Mouse (Mus musculus): ENCODE measurements around the gene Msx1.

The Msx1 gene

DNA sequence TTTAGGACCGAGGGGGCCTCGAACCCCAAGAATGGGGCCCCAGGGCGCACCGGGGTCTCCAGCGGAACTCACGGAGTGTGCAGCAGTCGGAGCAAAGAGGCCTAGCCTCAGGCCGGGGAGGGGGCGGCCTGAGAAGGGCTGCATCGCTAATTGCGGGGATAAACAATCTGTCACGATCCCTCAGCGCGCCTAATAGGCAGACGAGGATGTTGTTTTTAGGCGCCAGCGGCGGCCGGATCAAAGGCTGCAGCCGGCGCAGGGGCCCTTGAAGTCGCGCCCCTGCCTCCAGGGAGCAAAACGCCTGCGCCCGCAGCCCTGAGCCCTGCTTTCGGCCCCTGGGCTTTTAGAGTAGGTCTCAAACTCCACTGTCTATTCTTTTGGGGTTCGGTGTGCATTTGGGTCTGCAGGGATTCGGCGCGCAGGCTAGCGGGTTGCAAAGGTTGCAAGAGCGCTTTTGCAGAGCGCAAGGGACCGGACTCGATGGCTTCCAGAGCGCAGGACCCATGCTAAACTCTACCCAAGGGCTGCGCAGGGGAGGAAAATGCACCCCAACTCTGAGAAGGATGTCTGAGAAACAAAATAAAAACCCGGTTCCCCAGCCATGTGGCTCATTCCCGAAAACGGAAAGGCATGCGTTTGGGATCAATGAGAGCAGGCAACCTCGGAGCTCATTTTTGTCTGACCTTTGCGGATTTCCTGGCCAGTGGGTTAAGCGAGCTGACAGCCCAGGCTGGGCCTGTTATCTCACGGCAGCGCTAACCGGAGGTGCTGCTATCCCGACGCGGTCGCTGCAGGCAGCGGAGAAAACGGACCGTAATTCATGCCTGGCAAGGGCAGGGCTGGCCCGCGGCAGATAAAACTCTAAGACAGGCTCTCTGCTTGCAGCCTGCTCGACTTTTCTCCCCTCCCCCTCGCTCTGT lies 2.6 kb upstream of the Msx1 start:
- in situ Hi-C loops (cut with MboI; ENCODE audit: low sequenced_read_pairs) = no loop called here

DNA sequence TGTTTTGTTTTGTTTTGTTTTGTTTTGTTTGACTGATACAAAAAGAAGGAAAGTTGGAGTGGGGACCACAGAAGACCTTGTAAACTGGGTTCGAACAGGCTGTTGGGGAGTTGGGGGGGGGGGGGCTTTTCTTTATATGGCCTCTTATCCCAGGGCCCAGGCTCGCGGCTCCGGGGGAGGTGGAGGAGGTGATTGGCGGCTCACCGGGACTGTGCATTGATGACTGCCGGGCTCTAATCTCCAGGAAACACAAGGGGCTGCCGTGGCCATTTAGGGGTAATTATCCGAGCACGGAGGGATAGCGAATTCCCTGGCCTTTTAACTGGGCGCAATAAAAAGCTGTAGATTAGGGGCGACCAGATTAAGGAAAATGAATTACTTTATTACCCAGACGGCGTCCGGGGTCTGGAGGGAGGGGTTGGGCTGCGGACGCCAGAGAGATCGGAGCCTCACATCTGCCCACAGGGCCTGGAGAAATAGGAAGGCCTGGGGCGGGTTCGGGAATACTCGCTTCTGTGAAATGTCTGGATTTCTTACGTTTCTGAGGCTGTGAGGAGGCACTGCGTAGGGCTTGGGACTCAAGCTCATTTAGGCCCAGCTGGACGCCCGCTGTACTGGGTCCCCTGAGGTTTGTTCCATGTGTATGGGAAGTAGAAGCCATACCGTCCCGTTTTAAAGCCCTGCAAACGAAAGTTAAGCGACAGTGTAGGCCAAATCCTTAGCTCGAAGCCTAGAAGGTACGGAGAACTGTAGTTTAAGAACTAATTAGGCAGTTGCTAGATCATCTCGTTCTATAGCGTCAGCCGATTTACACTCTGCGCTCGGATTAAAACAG lies 1.4 kb upstream of the Msx1 start:
- in situ Hi-C loops (cut with MboI; ENCODE audit: low sequenced_read_pairs) = no loop called here

DNA sequence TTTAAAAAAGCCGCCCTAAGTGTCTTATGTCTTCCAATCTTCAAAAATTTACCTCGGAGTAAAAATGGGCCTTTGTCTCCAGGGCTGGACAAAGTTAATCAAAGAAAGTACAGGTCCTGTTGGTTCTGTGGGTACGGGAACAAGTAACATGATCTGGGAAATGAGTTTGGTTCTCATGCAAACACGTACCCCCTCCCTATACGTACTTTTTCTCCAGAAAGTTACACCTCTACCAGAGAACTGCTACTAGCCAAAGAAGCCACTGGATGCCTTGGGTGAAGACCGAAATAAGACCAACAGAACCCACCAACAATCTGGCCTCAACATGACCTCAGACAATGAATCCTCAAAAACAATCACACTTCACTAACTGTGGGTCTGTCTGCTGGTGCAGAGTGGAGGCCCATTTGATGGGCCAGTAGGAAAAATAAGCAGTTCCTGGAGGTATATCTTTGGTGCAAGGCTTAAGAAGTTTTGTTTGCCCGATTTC lies 773 bp upstream of the Msx1 start:
- in situ Hi-C loops (cut with MboI; ENCODE audit: low sequenced_read_pairs) = no loop called here

DNA sequence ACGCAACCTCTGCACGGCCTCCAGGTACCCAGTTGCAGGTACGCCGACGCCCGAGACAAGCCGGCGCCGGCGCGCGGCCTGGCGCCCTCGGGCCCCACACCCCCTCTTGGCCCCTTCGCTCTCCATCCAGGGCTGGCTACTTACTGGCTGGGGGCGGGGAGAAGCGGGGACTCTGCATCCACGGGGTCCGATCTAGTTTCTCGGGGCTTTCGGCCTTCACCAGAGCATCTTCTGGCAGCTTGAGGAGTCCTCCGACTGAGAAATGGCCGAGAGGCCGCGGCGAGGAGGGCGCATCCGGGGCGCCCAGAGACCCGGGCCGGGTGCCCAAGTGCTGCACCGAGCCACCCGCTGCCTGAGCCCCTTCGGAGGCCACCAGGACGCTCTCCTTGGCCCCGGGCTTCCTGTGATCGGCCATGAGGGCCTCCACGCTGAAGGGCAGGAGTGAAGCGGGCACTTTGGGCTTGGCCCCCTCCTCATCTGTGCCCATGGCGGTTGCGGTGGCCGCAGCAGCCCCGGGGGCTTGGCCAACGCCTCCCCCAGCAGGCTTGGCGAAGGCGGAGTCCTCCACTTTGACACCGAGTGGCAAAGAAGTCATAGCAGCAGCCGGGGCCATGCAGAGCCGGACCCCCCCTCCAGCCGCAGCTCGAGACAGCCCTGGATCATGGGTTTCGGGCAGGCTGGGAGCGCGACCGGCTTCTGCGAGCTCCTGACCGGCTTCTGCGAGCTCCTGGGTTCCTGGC lies 492 bp downstream of the Msx1 start:
- in situ Hi-C loops (cut with MboI; ENCODE audit: low sequenced_read_pairs) = no loop called here

DNA sequence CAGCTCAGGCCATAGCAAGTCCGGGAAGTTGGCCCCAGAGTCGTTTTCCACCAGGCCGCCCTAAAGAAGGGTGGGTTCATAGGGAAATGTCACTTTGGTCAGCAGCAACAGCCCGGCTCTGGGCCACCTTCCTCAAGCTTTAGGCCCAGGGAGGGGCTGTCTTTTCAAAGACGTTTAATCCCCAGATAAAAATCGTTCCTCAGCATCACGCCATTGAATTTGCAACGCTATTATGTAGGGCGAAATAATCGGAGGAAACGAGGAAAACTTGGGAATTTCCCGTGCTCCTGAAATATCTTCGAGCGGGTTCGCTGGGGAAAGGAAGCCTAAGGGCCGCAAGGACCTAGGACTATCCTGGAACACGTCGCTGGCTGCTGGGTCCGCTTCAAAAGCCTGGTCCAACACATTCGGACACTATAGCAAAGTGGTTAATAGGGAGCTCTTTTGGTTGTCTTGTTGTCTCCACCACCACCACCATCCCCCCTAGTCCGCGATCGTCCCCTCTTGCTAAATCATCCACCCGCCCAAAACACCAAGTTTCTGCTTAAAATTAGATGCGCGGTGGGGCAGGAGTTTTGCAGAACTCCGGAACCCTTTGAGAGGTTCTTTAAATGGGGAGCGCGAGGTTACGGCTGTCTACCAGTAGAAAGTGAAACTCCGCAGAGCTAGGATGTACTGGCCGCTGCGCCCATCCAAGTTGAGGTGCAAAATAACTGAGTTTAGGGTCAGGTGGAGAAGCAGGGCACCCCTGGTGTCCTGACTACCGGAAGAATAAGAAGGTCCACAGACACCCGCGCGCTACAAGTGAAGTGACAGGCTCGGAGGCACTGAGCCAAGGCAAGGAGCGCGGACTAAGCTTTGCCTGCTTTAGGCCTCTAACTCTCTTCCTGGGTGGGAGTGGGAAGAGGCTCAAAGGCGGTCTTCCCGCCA lies 1.3 kb downstream of the Msx1 start:
- in situ Hi-C loops (cut with MboI; ENCODE audit: low sequenced_read_pairs) = no loop called here

DNA sequence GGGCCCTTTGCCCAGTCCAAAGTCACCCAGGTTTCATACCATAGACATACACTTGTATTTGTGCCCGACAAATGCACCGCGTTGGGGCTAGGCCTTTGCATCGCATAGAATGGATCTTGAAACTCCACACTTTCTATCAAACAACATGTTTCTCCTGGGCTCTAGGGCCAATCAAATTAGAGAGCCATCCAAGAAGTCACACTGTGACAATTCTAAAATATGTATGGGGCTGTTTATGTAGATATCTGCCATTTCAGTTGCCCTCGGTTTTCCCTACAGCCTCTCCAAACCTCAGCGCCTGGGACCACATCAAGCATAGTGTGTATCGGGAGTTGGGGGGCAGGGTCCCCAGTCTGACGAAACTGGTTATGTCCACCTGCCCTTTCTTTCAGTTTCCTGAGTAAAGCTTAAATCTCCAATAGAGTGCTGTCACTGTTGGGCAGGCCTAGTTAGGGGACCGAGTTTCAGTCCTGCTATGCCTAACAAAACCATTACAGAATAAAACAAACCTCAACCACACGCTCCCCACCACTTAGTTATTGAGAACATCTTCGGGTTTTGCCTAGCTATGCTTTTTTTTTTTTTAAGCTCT lies 2.2 kb downstream of the Msx1 start:
- in situ Hi-C loops (cut with MboI; ENCODE audit: low sequenced_read_pairs) = no loop called here

DNA sequence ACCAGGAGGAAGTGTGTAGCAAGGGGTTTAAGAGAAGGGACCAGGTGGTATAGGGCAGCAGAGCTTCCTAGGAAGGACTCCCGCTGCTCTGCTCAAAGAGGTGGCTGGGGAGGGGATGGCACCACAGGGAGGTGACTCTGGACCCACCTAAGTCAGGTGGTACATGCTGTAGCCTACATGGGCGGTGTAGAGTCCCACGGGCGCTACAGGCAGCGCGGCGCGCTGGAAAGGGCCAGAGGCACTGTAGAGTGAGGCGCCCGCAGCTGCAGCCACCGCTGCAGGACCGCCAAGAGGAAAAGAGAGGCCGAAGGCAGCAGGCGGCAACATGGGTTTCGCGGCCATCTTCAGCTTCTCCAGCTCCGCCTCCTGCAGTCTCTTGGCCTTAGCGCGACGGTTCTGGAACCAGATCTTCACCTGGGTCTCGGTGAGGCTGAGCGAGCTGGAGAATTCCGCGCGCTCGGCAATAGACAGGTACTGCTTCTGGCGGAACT lies 3.2 kb downstream of the Msx1 start:
- in situ Hi-C loops (cut with MboI; ENCODE audit: low sequenced_read_pairs) = no loop called here

DNA sequence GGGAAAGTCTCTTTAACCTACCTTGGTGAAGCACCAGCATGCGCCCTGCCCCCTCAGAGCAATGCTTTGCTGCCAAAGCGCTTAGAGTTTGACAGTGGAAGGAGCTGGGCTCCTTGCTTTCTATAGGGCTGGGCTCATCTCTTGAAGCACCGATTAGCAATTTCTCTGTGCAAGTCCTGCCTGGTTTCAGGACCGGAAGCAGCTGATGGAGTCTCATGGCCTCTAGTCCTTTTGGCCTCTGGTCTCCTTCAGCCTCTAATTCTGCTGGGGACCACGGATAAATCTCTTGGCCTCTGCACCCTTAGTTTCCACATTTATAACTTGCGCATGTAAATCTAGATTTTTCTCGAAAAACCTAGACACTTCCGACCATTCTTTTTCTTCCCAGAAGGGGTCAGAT lies 3.7 kb downstream of the Msx1 start:
- in situ Hi-C loops (cut with MboI; ENCODE audit: low sequenced_read_pairs) = no loop called here

DNA sequence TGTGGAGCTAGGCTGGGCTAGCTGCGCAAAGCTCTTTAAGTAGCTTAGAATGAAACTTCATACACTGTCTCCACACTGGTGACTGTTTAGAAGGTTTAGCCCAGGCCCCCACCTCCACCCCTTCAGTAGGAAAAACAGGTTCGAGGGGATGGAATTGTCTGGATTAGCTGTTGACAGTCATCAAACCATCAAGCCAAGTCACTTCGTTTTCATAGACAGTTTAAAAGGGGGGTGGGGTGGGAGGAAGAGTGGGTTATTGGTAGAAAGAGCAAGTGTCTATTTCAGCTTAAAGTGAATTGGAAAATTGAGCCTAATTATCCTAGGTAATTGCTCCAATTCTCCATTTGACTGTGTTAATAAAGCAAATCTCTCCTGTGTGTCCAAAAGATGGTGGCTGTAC lies 4.4 kb downstream of the Msx1 start:
- in situ Hi-C loops (cut with MboI; ENCODE audit: low sequenced_read_pairs) = no loop called here

DNA sequence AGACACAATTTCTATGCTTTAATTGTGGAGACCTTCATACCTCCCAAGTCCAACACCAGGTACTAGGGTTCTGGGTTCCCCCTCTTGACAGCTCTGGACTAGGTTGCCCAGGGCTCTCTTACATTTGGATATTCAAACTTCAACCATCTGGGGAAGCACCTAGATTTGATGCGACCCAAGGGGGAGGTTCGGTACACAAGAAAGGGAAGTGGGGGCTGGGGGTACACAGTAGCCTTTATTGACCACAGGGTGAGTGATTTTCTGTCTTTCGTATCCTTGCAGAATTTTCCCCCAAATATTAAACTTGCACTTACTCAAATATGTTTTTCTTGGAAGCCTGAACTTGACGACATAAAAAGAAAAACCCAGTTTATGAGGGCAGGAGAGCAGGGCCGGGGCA lies 4.8 kb downstream of the Msx1 start:
- in situ Hi-C loops (cut with MboI; ENCODE audit: low sequenced_read_pairs) = no loop called here

DNA sequence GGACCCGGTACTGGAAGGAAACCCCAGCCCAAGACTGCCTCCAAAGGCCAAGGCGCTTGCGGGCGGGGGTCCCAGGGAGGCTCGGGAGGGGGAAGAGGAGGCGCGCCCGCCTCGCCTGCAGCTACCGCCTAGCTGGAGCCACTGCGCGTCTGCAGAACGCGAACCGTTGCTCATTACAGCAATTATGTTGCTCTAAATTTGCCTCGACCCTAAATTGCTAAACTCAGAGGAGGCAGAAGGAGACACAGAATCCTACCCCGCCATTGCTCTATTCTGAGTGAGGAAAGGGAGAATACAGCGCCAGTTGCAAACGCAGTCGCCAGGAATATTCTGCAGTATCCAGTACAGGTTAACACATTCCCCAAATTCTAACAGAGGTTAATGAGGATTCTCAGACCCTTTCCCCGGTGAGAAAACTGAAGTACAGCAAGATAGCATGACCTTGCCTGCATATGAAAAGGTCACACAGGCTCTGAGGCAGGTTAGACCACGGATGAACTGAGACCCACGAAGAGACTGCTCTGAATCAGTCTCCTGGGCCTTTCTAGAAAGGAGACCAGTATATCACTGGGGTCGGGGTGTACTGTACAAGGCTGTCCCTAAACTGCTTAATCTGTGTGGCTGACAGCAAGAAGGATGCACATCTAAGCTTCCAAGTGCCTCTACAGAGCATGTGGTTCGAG lies 5.7 kb downstream of the Msx1 start:
- in situ Hi-C loops (cut with MboI; ENCODE audit: low sequenced_read_pairs) = no loop called here

DNA sequence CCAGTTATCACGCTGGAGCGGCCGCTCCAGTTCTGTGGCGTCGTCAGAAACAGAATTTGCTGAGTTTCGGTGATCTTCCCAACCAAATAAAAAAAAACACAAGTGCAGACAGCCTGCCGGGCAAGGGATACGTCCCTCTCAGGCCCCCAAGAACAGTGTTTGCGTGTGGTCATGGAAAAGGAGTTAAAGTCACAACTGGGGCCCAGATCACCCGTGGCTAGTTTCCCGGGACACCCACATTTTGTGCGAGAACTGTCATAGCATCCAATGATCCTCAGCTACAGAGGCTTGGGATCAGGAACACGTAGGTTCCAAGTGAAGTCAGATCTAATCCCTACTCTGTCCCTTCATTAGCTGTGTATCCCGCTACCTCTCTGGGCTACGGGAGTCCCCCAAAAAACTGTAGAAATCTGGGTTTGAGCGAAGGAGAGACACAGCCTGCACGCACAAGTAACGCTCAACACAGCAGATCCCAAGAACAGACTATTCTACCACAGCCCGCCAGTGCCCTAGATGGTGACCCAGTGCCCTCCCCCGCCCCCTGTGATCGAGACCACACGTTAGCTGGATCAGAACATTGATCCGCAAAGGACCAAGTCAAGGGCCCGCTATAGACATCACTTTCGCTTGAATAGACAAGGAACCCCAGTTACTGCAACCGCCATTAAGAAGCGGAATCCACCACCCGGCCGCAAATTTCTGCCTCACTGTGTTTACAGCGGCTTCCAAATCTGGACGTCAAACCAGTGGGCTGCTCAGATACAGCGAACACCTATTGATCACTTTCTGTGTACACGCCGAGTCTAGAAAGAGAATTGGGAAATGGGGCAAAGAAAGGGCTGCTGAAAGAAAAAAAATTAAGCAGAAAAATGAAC lies 6.5 kb downstream of the Msx1 start:
- in situ Hi-C loops (cut with MboI; ENCODE audit: low sequenced_read_pairs) = no loop called here

DNA sequence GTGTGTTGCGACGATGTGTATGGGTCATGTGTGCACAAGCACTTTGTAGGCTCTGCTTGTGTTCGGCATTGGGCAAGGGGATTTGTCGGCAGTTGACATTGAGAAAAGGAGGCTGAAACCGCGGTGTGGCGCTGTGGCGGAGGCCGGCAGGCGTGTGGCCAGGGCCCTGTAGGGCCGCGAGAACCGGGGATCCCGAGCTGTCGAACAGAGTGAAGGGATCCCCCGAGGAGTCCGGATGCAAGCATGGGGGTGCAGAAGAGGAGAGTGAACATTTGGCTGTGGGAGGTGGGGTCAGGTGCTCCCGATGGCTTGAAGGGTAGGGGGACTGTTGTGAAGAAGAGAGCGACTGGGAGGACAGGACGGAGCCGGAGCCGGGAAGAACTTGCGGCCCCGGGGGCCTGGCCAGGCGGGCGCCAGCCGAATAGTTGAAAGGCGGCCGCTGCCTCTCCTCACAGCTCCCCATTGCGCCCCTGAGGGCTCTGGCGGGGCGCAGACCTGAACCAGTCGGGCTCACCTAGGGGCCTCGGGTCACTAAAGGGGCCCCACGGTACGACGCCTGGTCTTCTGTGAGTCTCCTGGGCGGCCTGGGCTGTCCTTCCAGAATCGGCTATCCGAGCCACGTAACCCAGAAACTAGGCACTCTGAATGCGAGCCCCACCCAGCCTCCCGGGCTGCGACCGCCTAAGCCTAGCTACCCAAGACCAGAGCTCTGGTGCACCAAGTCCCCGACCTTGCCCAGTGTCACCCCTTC lies 7.3 kb downstream of the Msx1 start:
- in situ Hi-C loops (cut with MboI; ENCODE audit: low sequenced_read_pairs) = no loop called here

DNA sequence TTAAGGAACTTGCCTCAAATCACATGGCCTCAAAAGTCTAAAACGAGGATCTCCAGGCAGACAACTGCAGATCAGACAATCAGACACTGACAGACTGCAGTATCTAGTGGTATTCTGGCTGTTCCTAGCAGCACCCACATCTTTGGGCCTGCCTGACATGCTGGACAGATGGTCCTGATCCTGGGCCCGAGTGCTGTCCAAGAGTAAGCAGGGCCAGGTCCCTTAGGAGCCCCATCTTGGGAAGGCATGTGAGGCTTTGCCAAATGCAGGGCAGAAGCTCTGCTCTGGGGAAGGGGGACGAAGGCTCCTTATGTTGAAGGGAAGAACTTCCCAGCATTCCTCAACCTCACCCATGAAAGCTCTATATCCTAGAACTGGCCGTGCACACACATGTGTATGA lies 8.5 kb downstream of the Msx1 start:
- in situ Hi-C loops (cut with MboI; ENCODE audit: low sequenced_read_pairs) = no loop called here

DNA sequence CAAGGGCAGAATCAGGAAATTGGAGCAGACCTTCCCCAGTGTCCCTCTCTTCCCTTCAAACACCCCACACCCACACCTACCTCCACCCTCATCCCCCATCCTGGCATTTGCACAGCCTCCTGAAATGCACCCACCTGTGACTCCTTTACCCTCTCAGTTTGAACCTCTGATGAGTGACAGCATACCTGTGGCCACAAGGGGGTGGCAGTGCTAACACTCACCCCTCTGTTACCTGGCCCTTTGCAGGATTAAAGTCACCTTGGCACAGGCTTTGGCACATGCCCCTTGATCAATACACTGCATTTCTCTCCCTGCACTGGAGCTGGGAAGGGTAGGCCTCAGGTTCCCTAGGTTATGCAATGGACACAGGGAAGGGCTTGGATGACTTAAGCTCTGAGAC lies 10.2 kb downstream of the Msx1 start:
- in situ Hi-C loops (cut with MboI; ENCODE audit: low sequenced_read_pairs) = no loop called here

DNA sequence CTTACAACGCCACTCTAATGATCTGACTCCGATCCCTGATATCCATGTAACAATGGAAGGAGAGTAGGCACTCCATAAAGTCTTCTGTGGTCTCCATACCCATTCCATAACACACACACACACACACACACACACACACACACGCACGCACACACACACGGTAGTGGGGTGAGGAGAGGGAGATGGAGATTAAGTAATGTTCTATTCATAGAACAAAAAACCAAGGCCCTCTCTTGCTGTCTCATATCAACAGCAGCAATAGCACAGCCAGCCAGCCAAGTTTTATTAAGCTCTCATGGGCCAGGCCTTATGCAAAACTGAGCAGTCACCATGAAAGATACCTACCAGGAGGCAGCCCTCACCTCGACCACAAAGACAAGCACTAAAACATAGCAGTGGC lies 19.1 kb downstream of the Msx1 start:
- in situ Hi-C loops (cut with MboI; ENCODE audit: low sequenced_read_pairs) = no loop called here

DNA sequence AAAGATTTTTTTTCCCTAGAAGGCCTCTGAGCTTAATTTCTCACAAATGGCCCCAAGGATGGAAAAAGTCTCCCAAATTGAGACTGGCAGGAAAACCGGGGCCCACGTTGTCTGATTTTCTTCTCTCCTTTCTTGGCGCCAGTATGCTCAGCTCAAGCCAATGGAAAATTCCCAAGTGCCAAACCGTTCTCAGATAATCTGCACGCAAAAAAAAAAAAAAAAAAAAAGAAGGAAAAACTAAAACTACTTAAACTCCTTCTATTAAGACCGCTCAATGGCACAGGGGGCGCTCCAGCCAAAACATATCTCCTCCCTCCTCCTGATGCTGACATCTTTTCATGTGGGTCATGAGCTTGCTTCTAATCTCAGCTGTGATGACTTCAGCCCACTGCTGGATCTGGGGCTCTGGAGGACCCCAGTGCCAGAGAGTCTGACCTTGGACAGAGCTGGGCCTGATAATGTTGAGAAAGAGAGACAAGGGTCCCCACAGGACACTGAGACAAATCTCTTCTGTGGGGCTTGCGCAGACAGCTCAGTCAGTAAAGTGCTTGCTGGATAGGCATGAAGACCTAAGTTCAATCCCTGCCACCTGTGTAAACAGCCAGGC lies 19.8 kb downstream of the Msx1 start:
- in situ Hi-C loops (cut with MboI; ENCODE audit: low sequenced_read_pairs) = no loop called here

All from CH12F3 (cell line).